ENCODE assay signal across 9 mouse cellular contexts in the genomic region with DNA sequence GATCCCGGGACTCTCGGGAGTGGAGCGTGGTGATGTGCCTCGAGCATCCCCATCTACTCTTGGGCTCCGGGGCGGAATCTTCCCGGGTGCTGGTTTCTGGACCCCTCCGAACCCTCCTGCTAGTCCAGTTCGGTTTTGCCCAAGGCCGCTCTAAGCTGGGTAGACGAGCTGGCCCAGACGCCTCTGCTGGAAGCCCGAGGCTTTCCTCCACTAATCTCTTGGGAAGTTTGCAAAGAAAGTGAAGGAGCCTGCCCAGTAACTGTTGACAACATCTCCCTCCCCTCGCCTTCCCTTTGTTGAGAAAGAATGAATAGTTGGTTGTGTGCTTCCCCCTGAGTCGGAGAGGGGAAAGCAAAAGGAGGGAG.
DNase-seq lines count a peak whose midpoint lies in the region; ATAC-seq lines count a peak whose summit lies in the region.
"Had no signal": no experiment of that assay in that cellular context is flagged by ENCODE, and none has a peak within 500 bp of the region (broad histone marks: within the 10 kb centered on the region; RNA-seq: fewer than 3 reads in every experiment).

No protein-coding gene starts in this region.

- WGBS in forebrain, embryonic 16.5 days: 0% methylated on average over 15 of the region's 15 CpGs
- WGBS in hindbrain, embryonic 13.5 days: 0% methylated on average over 14 of the region's 15 CpGs
- under 1% methylated on average over 15 of the region's 15 CpGs for WGBS in limb, embryonic 11.5 days
- 0% methylated on average over 15 of the region's 15 CpGs for WGBS in midbrain, embryonic 13.5 days

- peak; percentile 66 for ATAC-seq in forebrain, embryonic 16.5 days
- peak; percentile 74 for ATAC-seq in hindbrain, embryonic 13.5 days (ENCODE audit: low FRiP score)
- peak; percentile 37; the same call in 1 of the 2 replicates for ATAC-seq in limb, embryonic 11.5 days (ENCODE audit: insufficient number of reproducible peaks, low FRiP score, low TSS enrichment, low read depth)
- peak; percentile 79 for ATAC-seq in midbrain, embryonic 13.5 days

- H3K4me3 ChIP-seq in forebrain, embryonic 16.5 days (replicated peaks; ENCODE audit: low read length): peak overlapping the region; percentile 56
- H3K4me3 ChIP-seq in hindbrain, embryonic 13.5 days: peak overlapping the region; percentile 62
- H3K4me3 ChIP-seq in limb, embryonic 11.5 days (ENCODE audit: low read depth, low read length): peak overlapping the region; percentile 55
- H3K4me3 ChIP-seq in midbrain, embryonic 13.5 days (replicated peaks): peak overlapping the region; percentile 64

- H3K4me1 ChIP-seq in forebrain, embryonic 16.5 days (replicated peaks; ENCODE audit: control insufficient read depth, insufficient read depth, low read length): peaks cover 15% of the 10 kb centered on the region
- peaks cover 26% of the 10 kb centered on the region for H3K4me1 ChIP-seq in hindbrain, embryonic 13.5 days (replicated peaks)
- H3K4me1 ChIP-seq in limb, embryonic 11.5 days (ENCODE audit: control insufficient read depth, insufficient read depth, low read length): peaks cover 5% of the 10 kb centered on the region; the same call in 1 of the 2 replicates
- H3K4me1 ChIP-seq in midbrain, embryonic 13.5 days (replicated peaks): peaks cover 27% of the 10 kb centered on the region

- no peak overlapping the region; the same call in 1 of the 2 replicates for H3K27ac ChIP-seq in forebrain, embryonic 16.5 days (ENCODE audit: low read length)
- H3K27ac ChIP-seq in hindbrain, embryonic 13.5 days: peak overlapping the region; percentile 71
- H3K27ac ChIP-seq in limb, embryonic 11.5 days (replicated peaks; ENCODE audit: low read depth, low read length): no peak overlapping the region
- H3K27ac ChIP-seq in midbrain, embryonic 13.5 days: peak overlapping the region; percentile 76

- no peaks in the 10 kb centered on the region for H3K36me3 ChIP-seq in forebrain, embryonic 16.5 days (ENCODE audit: control insufficient read depth, insufficient read depth)
- H3K36me3 ChIP-seq in hindbrain, embryonic 13.5 days: no peaks in the 10 kb centered on the region
- H3K36me3 ChIP-seq in limb, embryonic 11.5 days (ENCODE audit: control insufficient read depth, insufficient read depth, low read length): no peaks in the 10 kb centered on the region
- H3K36me3 ChIP-seq in midbrain, embryonic 13.5 days: no peaks in the 10 kb centered on the region
- H3K36me3 ChIP-seq: G1E had no signal

- peak overlapping the region; percentile 55 for H3K9ac ChIP-seq in forebrain, embryonic 16.5 days (replicated peaks; ENCODE audit: low read depth, low read length)
- H3K9ac ChIP-seq in hindbrain, embryonic 13.5 days: peak overlapping the region; percentile 76
- H3K9ac ChIP-seq in limb, embryonic 11.5 days (ENCODE audit: low read length): peak overlapping the region; percentile 69
- H3K9ac ChIP-seq in midbrain, embryonic 13.5 days (replicated peaks): peak overlapping the region; percentile 82

- DNase-seq in kidney, adult 11 months: peak; percentile 17
- no peak for DNase-seq in kidney, adult 8-10 months
- DNase-seq in brain, adult 2 months (ENCODE audit: low read depth, low spot score): peak; percentile 9
- DNase-seq in limb, embryonic 11.5 days (ENCODE audit: low spot score): peak; percentile 64
- peak; percentile 29 for DNase-seq in testis, postnatal 14 days (ENCODE audit: low spot score)

- H3K9me3 ChIP-seq in forebrain, embryonic 16.5 days (ENCODE audit: control insufficient read depth, low read length): no peaks in the 10 kb centered on the region
- no peaks in the 10 kb centered on the region for H3K9me3 ChIP-seq in hindbrain, embryonic 13.5 days
- no peaks in the 10 kb centered on the region for H3K9me3 ChIP-seq in limb, embryonic 11.5 days (ENCODE audit: control insufficient read depth, low read length)
- H3K9me3 ChIP-seq in midbrain, embryonic 13.5 days: no peaks in the 10 kb centered on the region
- H3K9me3 ChIP-seq: G1E had no signal

- peak overlapping the region; percentile 67 for H3K4me2 ChIP-seq in forebrain, embryonic 16.5 days (ENCODE audit: low read length)
- H3K4me2 ChIP-seq in hindbrain, embryonic 13.5 days: peak overlapping the region; percentile 90
- H3K4me2 ChIP-seq in limb, embryonic 11.5 days (ENCODE audit: low read depth, severe bottlenecking): peak overlapping the region; percentile 90
- H3K4me2 ChIP-seq in midbrain, embryonic 13.5 days (replicated peaks): peak overlapping the region; percentile 91

- H3K27me3 ChIP-seq in forebrain, embryonic 16.5 days (replicated peaks; ENCODE audit: control insufficient read depth, insufficient read depth, low read length): no peaks in the 10 kb centered on the region; the same call in 1 of the 2 replicates
- peaks cover 31% of the 10 kb centered on the region for H3K27me3 ChIP-seq in hindbrain, embryonic 13.5 days
- H3K27me3 ChIP-seq in limb, embryonic 11.5 days (ENCODE audit: control insufficient read depth, insufficient read depth, low read length): peaks cover 5% of the 10 kb centered on the region; the same call in 1 of the 2 replicates
- peaks cover 27% of the 10 kb centered on the region for H3K27me3 ChIP-seq in midbrain, embryonic 13.5 days

Comparison
In these comparisons a context has a peak if more than half of its experiments do, and no peak if none do; other contexts are left out.
1. DNase-seq: peak in kidney, adult 11 months (single experiment), brain, adult 2 months (single experiment), limb, embryonic 11.5 days (single experiment) and testis, postnatal 14 days (single experiment); none in kidney, adult 8-10 months (0 of 2).
2. H3K27ac ChIP-seq: peak in hindbrain, embryonic 13.5 days (single experiment) and midbrain, embryonic 13.5 days (single experiment); none in forebrain, embryonic 16.5 days (single experiment) and limb, embryonic 11.5 days (single experiment).
3. Peak in every context shown above with its lines, with median percentiles within 50 percentile points of each other: ATAC-seq, H3K4me2 ChIP-seq, H3K4me3 ChIP-seq and H3K9ac ChIP-seq.